Mouse (Mus musculus): ENCODE measurements around the gene Ribc2.

Gene Ribc2

GRCm38 (mm10) chr15:85179528-85180180, 47.8 kb downstream of the Ribc2 start:
- no peak for DNase-seq (ENCODE audit: low read depth, low spot score)

DNA sequence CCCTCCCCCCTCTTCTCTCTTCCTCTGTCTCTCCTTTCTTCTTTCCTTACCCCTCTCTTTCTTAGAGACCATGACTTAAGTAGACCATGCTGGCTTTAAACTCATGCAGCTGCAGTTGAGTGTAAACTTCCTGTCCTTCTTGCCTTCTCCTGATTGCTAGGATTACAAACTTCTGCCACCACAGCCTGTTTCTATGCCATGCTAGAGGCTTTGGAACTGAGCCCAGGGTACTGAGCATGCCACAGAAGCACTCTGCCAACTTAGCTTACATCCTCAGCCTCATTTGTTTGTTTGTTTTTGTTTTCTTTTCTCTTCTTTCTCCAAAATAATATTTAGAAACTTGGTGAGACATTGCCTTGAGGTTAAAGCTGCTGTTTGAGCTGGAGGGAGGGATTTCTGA, 48.5 kb downstream of the Ribc2 start:
- no peak for DNase-seq (ENCODE audit: low read depth, low spot score)

- DNase-seq (ENCODE audit: low read depth, low spot score): no peak
Observed at GRCm38 (mm10) chr15:85182063-85182462, 50.2 kb downstream of the Ribc2 start.

GRCm38 (mm10) chr15:85186916-85187315, 55.0 kb downstream of the Ribc2 start:
- DNase-seq (ENCODE audit: low read depth, low spot score): no peak

DNA sequence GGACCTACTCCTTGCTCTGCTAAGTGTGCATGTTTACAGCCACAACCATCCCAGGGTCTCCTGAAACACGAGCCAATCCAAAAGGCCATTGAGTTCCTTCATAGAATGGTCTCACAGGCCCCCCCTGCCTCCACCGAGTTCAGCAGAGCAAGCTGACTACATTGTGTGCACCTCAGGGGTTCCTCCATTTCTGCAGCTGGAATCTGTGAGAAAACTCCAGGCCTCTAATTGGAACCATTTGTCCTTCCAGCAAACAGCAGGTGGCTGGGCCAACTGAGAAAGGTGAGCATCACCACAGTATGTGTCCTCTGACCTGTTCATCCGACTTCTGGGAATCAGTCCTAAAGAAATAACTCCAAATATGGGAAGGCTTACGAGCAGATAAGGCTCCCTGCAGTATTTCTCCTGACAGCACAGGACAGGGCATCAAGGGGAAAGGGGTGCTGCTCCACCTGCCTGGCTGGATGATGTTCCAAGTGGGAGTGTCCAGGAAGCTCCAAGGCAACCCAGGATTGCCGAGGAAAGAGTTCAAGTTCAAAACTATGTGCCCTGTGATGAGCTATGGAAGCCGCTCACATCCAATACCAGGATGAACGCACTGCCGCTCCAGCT, 56.4 kb downstream of the Ribc2 start:
- no peak for DNase-seq (ENCODE audit: low read depth, low spot score)

Measured in c-Kit-negative CD71-positive TER-119-positive erythroid progenitor cells, embryonic 14.5 days (primary cell).